Mouse (Mus musculus) left cerebral cortex, postnatal 10 days (tissue): ENCODE data around the gene Ttn. TPM values are rescaled to one million over a fixed set of nuclear protein-coding genes. Genes with fewer than 3 reads are reported as not detected.

Source experiments
- DNase-seq, 2 experiments: peaks; one replicate each; pipeline ENCODE4 v3.0.0; 2021 to 2022; ENCODE audit warnings: low spot score in 2 of 2, mixed read lengths in 1 of 2; ENCODE audit errors: extremely low spot score in 1 of 2
- intact Hi-C: fragments of 180-260 bp; cut with DNase I; formaldehyde crosslinking; loops from one replicate; pipeline ENCODE4 v1.15.1; 2025
- total RNA-seq, 2 experiments: library from RNA; stranded (reverse); gene quantifications; 2 replicates each; pipeline ENCODE4 v1.2.3; 2021

Gene Ttn
- total RNA-seq, 2 experiments from 2014 or later: 0.20 to 0.43 TPM

DNA sequence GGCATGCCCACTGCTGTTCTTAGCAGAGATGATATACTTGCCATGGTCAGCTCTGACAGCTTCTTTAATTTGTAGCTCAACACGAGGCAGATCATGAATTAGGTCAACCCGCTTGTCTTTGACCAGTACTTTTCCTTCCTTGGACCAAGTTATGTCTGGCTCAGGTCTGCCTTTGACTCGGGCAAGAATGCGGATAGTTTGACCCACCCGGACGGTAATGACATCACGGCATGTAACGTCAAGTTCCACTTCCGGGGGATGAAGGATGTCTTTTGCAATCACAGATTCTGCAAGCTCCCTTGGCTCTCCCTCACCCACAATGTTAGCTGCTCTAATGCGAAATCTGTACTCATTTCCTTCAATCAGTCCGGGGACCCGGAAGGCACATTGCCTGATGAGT is 215.1 kb downstream of the Ttn start:
- intact Hi-C loops: no loop called here
- no peak for DNase-seq

DNA sequence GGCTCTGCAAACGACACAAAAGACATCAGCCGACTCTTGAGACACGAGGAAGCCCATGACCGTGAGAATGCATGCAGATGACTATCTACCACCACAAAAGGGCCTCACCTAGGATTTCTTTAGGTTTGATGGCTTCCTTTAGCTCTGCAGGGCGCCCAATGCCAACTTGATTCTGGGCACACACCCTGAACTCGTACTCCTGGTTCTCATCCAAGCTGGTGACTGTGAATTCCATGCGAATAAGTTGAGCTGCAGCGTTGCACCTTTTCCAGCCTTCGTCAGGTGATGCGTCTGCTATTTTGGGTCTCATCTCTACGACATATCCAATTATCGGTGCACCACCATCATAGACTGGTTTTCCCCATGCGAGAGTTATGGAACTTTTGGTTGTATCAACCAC is 217.8 kb downstream of the Ttn start:
- intact Hi-C loops: no loop called here
- DNase-seq: no peak

DNA sequence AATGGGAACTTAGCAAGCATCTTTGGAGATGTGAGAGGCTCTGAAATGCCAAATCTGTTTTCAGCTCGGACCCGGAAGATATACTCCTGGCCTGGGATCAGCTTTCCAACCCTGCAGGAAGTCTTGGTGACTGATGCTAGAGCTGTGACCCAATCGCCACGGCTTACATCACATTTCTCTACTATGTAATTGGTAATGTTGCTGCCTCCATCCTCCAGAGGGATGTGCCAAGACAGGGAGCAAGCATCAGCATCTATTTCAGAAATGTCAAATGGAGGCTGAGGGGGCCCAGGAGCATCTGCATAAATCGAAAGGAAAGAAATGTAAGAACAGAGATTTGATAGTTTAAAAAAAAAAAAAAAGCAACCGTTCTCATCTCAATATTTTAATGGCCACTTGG is 220.2 kb downstream of the Ttn start:
- intact Hi-C loops: no loop called here
- no peak for DNase-seq

DNA sequence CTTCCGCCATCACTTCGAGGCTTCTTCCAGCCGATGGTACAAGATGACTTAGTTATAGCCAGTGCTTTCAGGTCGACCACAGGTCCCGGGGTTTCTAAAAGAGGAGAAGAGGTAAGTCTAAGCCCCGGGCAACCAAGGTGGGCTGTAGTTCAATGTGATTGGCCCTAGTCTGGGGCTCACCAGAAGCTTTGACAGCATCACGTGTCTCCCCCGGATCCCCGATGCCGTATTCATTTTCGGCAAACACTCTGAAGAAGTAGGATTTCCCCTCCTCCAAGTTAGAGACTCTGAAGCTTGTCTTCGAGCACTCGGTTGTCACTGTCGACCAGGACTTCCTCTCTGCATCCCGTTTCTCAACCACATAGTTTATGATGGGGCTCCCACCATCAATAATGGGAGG is 225.9 kb downstream of the Ttn start:
- intact Hi-C loops: no loop called here
- no peak for DNase-seq

DNA sequence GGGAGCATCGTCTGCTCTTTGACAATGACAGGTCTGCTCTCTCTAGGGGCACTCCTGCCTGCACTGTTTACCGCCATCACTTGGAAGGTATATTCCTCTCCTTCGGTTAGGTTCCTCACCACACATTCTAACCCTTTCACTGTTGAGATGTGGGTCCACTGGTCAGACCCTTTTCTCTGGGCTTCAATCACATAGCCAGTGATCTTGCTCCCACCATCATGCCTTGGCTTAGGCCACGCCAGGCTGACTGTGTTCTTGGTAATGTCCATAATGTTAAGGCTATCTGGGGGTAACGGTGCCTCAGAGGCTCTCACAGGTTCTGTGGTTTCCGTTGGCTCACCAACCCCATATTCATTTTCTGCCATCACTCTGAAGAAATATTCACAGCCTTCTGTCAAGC is 230.4 kb downstream of the Ttn start:
- intact Hi-C loops: no loop called here
- DNase-seq: no peak

DNA sequence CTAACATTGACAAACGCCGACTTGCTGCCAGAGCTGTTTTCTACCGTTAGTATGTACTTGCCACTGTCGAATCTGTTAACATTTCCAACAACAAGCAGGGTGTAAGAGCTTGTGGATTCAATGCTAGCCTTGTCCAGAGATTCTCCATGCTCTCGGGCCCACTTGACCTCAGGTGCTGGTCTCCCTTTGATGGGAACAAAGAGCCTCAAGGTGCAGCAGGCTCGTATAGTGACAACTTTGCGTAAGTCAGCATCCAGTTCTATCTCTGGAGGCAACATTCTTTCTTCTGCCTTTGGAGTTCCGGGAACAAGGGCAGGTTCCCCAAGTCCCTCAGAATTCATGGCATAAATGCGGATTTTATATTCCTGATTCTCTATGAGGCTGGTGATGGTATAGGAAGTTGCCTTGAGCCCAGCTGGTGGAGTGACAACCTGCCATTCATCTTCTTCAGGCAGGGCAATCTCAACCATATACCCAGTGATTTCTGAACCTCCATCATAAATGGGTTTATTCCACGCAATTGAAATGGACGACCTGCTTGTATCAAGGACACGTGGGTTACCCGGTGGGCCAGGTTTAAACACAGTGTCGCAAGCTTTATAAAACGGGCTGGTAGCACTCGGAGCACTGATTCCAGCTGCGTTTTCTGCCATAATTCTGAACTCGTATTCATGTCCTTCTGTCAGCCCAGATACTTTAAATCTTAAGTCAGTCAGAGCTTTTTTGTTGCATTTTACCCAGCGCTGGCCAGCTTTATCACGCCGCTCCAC is 232.8 kb downstream of the Ttn start:
- intact Hi-C loops: no loop called here
- DNase-seq: no peak

DNA sequence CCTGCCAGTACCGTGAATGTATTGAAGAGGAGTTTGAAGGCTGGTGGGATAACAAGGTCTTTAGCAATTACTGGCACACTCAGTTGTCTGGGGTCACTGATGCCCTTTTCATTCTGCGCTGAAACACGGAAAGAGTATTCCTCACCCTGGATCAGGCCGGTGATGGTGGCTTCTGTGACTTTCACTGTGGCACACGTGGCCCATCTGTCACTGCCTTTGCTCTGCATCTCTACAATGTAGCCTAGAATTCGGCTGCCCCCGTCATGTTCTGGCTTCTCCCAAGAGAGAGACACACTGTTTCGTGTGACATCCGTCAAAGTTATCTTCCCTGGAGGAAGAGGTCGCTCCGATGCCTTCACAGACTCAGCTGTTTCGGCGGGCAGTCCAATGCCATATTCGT is 233.7 kb downstream of the Ttn start:
- DNase-seq: no peak
- intact Hi-C loops: no loop called here

DNA sequence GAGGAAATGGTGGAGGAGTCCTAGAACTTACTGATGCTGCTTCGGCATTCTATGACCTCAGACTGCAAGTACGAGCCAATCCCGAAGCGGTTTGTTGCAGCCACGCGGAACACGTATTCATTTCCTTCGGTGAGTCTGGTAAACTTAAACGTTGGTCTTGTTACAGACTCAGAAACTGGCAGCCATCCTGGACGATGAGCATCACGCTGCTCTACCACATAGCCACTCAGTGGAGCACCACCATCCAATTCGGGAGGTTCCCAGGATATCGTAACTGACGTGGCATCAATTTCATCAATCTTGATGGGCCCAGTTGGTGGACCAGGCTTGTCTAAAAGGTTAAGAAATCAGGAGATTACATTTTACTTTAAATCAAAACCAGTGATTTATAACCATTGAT is 262.7 kb downstream of the Ttn start:
- DNase-seq: no peak
- intact Hi-C loops: no loop called here

DNA sequence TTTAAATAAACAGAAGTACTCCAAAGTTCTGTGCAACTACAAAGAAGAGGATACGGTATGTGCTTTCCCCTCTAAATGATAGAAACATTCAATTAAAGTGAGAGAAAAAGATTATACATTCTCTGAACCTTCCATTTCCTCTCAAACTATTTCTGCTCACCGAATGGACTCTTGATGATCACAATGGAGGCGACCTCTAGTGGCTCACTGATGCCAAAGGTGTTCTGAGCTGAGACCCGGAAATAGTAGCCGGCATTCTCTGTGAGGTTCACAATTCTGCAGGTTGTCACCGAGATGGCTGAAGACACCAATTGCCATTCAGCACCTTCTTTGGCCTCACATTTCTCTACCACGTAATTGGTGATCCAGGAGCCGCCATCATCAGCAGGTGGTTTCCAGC is 267.4 kb downstream of the Ttn start:
- intact Hi-C loops: no loop called here
- no peak for DNase-seq

DNA sequence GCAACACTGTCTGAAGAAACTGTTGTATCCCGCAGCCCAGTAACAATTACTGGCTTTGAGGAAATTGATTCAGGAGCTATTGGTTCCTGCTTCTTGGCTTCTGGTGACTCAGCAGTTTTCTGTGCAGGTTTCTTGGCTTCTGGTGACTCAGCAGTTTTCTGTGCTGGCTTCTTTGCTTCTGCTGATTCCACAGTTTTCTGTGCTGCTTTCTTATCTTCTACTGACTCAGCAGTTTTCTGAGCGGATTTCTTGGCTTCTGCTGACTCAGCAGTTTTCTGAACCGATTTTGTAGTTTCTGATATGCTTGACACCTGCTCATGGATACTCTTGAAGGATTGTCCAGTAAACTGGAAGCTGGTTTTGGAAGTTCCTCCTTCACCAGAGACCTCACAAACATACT is 273.8 kb downstream of the Ttn start:
- no peak for DNase-seq
- intact Hi-C loops: no loop called here

DNA sequence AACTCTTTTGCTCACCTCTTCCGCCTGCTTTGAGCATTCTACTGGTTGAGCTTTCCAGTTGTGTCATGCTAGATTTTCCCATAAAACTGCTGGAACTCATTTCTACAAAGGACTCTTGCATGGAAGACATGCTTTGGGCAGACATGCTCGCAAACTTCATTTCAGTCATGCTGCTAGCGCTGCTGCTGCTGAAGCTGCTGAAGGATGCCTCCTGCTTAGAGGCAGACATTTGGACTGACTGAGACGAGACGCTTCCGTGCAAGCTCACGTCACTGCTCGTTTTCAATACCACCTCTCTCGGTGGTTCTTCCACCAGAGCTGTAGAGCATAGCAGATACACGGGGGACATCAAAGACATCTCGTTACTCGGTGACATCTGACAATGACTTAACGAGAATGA is 276.7 kb downstream of the Ttn start:
- intact Hi-C loops: no loop called here
- DNase-seq: no peak

DNA sequence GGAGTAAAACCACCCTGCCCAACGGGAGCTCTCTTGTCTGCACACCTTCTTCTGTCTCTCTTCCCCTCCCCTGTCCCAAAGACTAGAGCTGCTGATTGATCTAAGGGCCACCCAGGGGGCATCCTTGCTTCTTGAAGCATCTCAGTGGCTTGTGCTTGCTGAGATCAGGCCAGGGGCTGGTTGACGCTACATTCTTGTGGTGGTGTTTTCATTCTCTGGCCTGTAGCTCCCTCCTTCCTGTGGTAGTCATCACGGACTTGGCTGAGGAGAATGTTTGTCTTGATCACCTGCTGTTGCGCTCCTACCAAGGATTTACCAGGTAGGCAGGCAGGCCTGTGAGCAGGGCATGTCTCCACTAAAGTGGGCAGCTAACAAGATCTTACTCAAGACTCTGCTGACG is 279.6 kb downstream of the Ttn start:
- DNase-seq: no peak
- intact Hi-C loops: no loop called here

DNA sequence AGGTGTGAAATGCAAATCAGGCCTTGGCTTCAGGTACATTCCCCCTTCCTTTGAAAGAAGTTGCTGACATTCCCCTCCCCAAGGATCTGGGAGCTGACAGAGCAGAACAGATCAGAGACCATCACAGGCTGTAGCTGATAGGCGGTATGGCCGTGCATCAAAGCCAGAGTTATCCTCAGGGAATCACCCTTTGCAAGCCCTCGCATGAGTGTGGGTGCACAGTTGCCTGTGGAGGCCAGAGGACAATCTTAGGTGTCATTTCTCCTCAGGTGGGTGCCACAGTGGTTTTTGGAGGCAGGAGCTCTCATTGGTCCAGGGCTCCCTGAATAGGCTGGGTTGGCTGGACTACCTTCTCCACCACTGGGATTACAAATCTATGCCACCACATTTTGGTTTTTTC is 280.2 kb downstream of the Ttn start:
- no peak for DNase-seq
- intact Hi-C loops: no loop called here

DNA sequence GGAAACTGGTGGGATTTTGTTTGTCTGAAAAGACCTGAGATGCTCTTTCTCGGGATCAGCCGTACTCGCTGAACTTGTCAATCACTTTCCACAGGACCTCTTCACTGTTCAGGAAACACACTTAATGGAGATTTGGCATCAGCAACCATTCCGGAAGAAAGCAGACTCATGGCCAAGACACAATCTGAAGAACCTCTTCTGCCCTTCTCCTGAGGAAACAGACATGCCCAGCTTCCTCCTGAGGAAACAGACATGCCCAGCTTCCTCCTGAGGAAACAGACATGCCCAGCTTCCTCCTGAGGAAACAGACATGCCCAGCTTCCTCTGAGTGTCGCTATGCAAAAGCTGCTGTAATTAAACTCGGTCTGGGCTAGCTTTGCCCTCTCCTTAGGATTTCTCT is 287.1 kb downstream of the Ttn start:
- intact Hi-C loops: no loop called here
- no peak for DNase-seq

DNA sequence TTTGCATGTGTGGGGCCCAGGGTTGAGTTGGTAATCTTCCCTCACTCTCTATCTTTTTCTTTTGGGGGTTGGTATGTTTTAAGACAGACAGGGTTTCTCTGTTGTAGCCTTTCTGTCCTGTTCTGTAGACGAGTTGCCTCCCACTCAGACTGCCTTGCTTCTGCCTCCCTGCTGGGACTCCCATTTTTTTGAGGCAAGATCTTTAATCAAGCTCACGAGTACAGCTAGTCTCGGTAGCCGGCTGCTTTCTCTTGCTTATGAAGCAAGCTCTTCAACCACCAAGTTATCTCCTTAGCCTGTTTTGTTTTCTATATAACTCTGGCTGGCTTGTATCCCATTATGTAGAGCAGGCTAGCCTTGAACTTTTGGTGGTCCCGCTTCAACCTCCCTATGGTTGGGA is 288.6 kb downstream of the Ttn start:
- intact Hi-C loops: no loop called here
- DNase-seq: no peak

DNA sequence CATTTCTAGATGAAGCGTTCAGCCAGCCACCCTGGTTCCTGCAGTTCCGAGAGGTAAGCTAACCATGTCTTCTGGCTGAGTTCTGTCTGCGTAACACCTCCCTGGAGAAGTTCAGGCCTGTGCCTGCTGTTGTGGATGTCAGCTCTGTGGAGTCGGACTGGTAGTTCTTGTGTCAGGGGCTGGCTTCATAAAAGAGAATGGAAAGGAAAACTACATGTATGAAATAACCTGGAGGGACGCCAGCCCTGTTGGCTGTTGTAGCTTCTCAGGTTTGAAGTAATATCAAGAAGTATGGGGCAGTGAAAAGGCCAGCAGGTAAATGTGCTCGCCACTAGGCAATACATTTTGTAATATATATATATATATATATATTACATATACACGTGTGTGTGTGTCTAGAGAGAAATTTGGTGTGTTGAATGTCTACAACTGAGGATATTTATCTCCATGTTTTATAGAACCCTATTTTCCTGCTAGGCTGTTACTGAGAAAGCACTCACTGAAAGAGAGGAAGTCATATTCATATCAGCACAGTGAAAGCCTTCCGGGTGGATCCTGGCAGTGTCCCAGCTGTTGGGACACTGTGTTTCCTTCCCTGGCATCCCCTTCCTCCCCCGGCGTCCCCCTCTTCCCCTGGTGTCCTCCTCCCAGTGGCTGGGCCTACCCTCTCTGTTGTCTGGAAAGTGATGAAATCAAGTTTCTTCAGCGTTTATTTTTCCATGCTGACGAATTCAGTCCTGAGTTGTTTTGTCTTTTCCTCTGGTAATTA is 291.7 kb downstream of the Ttn start:
- peak in 1 of 2 experiments; percentile 56 for DNase-seq
- intact Hi-C loops: no loop called here

DNA sequence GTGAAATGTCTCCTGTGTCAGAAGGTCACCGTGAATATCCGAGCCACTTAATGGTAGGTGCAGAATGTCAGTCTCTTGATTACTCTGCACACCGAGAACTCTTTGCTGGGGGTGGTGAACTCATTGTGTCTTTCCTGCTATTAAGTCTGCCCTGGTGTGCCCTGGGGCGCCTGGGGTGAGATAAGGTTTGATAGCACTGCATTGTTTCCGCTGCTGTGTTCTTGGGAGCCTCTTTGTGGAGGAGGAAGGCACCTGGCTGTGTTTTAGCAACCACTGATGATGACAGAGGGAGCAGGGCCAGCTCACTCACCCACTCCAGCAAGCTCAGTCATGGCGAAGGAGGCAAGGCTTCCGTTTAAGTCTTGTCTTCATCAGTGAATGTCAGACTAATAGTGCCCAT is 294.2 kb downstream of the Ttn start:
- intact Hi-C loops: no loop called here
- DNase-seq: no peak

DNA sequence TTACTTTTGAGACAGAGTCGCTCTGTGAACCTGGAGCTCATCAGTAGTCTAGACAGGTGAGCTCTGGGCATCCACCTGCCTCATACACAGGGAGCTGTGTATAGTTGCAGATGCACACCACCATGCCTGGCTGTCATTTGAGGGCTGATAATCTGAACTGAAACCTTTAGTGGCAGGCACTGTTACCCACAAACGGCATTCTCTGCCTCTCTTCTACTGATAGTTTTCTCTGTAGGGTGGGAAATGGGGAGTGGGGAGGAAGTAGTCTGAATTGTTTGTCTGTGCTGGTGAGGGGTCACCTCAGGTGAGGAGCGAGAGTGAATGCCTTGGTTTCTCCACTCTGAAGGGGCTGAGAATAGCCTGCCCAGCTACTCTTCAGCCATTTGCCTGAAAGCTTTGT is 294.7 kb downstream of the Ttn start:
- intact Hi-C loops: no loop called here
- no peak for DNase-seq

DNA sequence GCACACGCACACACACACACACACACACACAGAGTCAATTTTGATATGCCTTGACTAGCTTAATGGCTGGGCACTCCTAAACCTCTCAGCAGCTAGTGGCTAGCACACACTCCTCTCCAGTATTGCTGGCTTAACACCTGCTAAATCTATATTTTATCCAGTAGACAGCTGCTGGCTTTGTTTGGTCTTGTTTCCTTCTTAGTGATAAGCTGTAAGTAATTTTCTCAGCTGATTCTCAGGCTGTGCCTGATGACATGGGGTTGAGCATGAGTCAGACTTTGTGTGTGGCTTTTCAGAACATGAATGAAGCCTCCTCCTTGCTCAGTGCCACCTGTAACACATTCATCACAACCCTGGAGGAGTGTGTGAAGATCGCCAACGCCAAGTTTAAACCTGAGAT is 295.4 kb downstream of the Ttn start:
- no peak for DNase-seq
- intact Hi-C loops: no loop called here

DNA sequence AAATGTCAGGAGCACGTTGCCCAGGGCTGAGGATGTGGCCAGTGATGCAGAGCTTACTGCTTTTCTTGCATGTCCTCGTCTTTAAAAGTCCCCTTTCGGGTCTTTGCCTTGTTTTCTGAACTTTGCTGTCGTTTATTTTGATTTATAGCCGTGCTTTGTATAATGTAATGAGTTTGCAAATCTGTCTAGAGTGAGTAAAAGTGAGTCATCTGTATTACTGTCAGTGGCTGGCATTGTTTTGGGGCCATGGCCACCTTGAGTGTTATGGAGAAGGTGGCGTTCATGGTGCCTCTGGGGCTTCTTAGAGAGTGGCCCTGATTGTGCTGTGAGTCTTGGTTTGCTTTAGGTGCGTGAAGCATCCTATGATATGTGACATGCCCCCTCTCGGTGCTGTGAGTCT is 300.0 kb downstream of the Ttn start:
- no peak for DNase-seq
- intact Hi-C loops: no loop called here
